Mouse (Mus musculus) gastrocnemius, adult 18-20 months (tissue): Measurements from ENCODE around the gene Ahcyl1. TPM values are rescaled to one million over a fixed set of nuclear protein-coding genes. Genes with fewer than 3 reads are reported as not detected.
A peak's percentile ranks its signal among the peaks of the same experiment; 100 is the strongest.
"Not testable (repeated sequence)": the region's sequence is repeated elsewhere in the genome, so short reads cannot be mapped to it uniquely, and the experiment has no call there.

Experiments
- DNase-seq: peaks from one replicate; pipeline ENCODE4 v3.0.0; 2021; ENCODE audit warnings: low spot score
- long read RNA-seq, 2 experiments: library from polyadenylated mRNA; stranded (forward); transcript quantifications; one replicate each; pipeline ENCODE4 v2.0.0; 2021
- total RNA-seq, 2 experiments: library from RNA; stranded (reverse); gene quantifications; 2 replicates each; pipeline ENCODE4 v1.2.3; 2021

Ahcyl1 gene
- 10 to 100 TPM; 25.0 to 30.9 TPM for total RNA-seq
- long read RNA-seq, experiment 1, transcript Ahcyl1-201 (17 exons, 3,863 nt): major isoform, 58 of 64 reads
- long read RNA-seq, experiment 1, partial matches to known transcripts: 3 of 64 reads
- long read RNA-seq, experiment 1, other reads (novel, unspliced or antisense): 3 of 64 reads
- long read RNA-seq, experiment 2, transcript Ahcyl1-201 (17 exons, 3,863 nt): major isoform, 44 of 50 reads
- long read RNA-seq, experiment 2, partial matches to known transcripts: 2 of 50 reads
- long read RNA-seq, experiment 2, other reads (novel, unspliced or antisense): 4 of 50 reads

GRCm38 (mm10) chr3:107695948-107696881 is at the start of gene Ahcyl1:
Ahcyl1 (minus strand) TSS chr3:107696560.
- DNase-seq: peak; percentile 99

- no peak for DNase-seq
These were observed 49.7 kb upstream of the Ahcyl1 start for GRCm38 (mm10) chr3:107746026-107746425.

- no peak for DNase-seq
These were observed 47.3 kb upstream of the Ahcyl1 start for GRCm38 (mm10) chr3:107743650-107744049.

GRCm38 (mm10) chr3:107743107-107743506 is 46.7 kb upstream of the Ahcyl1 start:
- DNase-seq: no peak

GRCm38 (mm10) chr3:107742071-107742710 is 45.8 kb upstream of the Ahcyl1 start:
- no peak for DNase-seq

- DNase-seq: no peak
These were observed 45.0 kb upstream of the Ahcyl1 start for GRCm38 (mm10) chr3:107741387-107741786.

GRCm38 (mm10) chr3:107740578-107741207 is 44.3 kb upstream of the Ahcyl1 start:
- peak; percentile 42 for DNase-seq

- no peak for DNase-seq
These were observed 43.6 kb upstream of the Ahcyl1 start for GRCm38 (mm10) chr3:107739966-107740365.

GRCm38 (mm10) chr3:107739456-107739855 is 43.1 kb upstream of the Ahcyl1 start:
- no peak for DNase-seq

GRCm38 (mm10) chr3:107738620-107739019 is 42.3 kb upstream of the Ahcyl1 start:
- DNase-seq: no peak

GRCm38 (mm10) chr3:107737609-107738190 is 41.3 kb upstream of the Ahcyl1 start:
- no peak for DNase-seq

GRCm38 (mm10) chr3:107735620-107736019 is 39.3 kb upstream of the Ahcyl1 start:
- not testable (repeated sequence) for DNase-seq

- no peak for DNase-seq
These were observed 37.0 kb upstream of the Ahcyl1 start for GRCm38 (mm10) chr3:107733329-107733728.

- DNase-seq: no peak
These were observed 33.9 kb upstream of the Ahcyl1 start for GRCm38 (mm10) chr3:107730236-107730635.

GRCm38 (mm10) chr3:107728509-107728908 is 32.1 kb upstream of the Ahcyl1 start:
- no peak for DNase-seq

GRCm38 (mm10) chr3:107715971-107716370 is 19.6 kb upstream of the Ahcyl1 start:
- DNase-seq: no peak

GRCm38 (mm10) chr3:107714276-107714933 is 18.0 kb upstream of the Ahcyl1 start:
- DNase-seq: no peak

GRCm38 (mm10) chr3:107712081-107712480 is 15.7 kb upstream of the Ahcyl1 start:
- DNase-seq: no peak

GRCm38 (mm10) chr3:107709156-107709555 is 12.8 kb upstream of the Ahcyl1 start:
- no peak for DNase-seq

GRCm38 (mm10) chr3:107707239-107707638 is 10.9 kb upstream of the Ahcyl1 start:
- no peak for DNase-seq

- DNase-seq: no peak
These were observed 9.8 kb upstream of the Ahcyl1 start for GRCm38 (mm10) chr3:107706164-107706563.
